Mouse (Mus musculus) embryonic facial prominence, embryonic 14.5 days (tissue): Measurements from ENCODE around the gene Shc1. TPM values are rescaled to one million over a fixed set of nuclear protein-coding genes. Genes with fewer than 3 reads are reported as not detected.

Source experiments
- ATAC-seq: fragments of 200-750 bp; cut with Nextera tagmentation; 2 replicates; pipeline ENCODE4 v1.8.0; 2017; ENCODE audit warnings: low read depth, moderate number of reproducible peaks, moderate TSS enrichment
- DNase-seq: peaks from one replicate; pipeline ENCODE4 v3.0.0-alpha.2; 2015; ENCODE audit warnings: low spot score
- H3K27ac ChIP-seq: fragments of 300-500 bp; sonication (generic); replicated peaks from 2 replicates; pipeline ENCODE4 v1.5.1; 2014; ENCODE audit warnings: low read depth, mild to moderate bottlenecking, low read length, moderate library complexity
- H3K27me3 ChIP-seq: fragments of 300-500 bp; sonication (generic); replicated peaks from 2 replicates; pipeline ENCODE4 v1.6.1; 2014; ENCODE audit warnings: low read length; ENCODE audit not compliant: control insufficient read depth, insufficient read depth
- H3K36me3 ChIP-seq: fragments of 300-500 bp; sonication (generic); 2 replicates; pipeline ENCODE4 v1.6.1; 2014; ENCODE audit warnings: low read length, mixed read lengths; ENCODE audit not compliant: control insufficient read depth, insufficient read depth
- H3K4me1 ChIP-seq: fragments of 300-500 bp; sonication (generic); 2 replicates; pipeline ENCODE4 v1.6.1; 2014; ENCODE audit warnings: antibody characterized with exemption, low read length; ENCODE audit not compliant: control insufficient read depth, insufficient read depth
- H3K4me2 ChIP-seq: fragments of 300-500 bp; sonication (generic); 2 replicates; pipeline ENCODE4 v1.6.1; 2014; ENCODE audit warnings: low read depth, mild to moderate bottlenecking, low read length, moderate library complexity, mixed read lengths
- H3K4me3 ChIP-seq: fragments of 300-500 bp; sonication (generic); 2 replicates; pipeline ENCODE4 v1.5.1; 2014; ENCODE audit warnings: low read depth, mild to moderate bottlenecking, low read length
- H3K9ac ChIP-seq: fragments of 300-500 bp; sonication (generic); 2 replicates; pipeline ENCODE4 v1.6.1; 2014; ENCODE audit warnings: low read depth, mild to moderate bottlenecking, low read length, moderate library complexity, mixed read lengths
- H3K9me3 ChIP-seq: fragments of 300-500 bp; sonication (generic); 2 replicates; pipeline ENCODE4 v1.6.1; 2016; ENCODE audit warnings: low read length; ENCODE audit not compliant: control insufficient read depth
- WGBS: fragments of 180-500 bp; shearing (Covaris S2); extraction: QIAGEN DNeasy Blood & Tissue Kit; methylation state at CpG from one replicate; pipeline ENCODE4 v1.1.7; 2014; 5-methylcytosine and 5-hydroxymethylcytosine counted together
- polyA plus RNA-seq: library from polyadenylated mRNA; unstranded; fragments of >200 nt; fragmentation: Nextera tagmentation; extraction: Ambion mirVana; gene quantifications from 2 replicates; pipeline ENCODE4 v1.2.1, GENCODE M21; 2014

Gene Shc1
- polyA plus RNA-seq, 1 experiment from 2014 or later, result 75.2 TPM

DNA sequence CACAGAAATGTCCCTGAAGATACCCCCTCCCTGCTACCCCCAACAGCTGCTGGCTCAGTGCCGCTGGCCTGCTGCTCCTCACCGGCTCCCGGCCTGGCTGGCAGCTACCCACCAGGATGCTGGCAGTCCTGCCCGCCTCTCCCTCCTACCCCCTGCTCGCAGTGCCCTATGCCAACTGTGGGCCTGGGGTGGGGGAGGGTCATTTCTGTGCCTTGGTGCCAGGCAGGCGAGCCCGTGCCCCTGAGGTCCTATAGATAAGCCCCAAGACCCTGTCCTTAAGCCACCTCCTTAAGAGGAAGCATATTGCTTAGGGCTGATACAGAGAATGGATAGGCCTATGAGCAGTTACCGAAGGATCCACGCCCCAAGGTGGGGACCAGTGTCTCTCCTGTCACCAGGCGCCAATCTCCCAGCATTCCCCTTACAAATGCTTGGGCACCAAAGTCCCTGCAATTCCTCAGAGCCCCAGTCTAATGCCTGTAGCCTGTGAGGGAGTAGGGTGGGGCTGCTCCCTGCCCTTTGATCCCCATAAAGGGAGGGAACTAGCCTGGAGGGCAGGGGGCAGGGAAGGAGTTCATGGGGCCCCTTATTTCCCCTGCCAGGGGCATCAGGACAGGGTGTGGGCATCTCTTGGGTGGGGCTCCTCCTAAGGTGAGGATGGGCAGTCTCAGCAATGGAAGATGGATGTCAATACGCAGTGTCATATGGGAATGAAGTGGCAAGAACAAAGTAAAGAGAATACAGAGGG, 29.9 kb upstream of the Shc1 start:
- ATAC-seq (no peak), DNase-seq (no peak)
- Histone ChIP-seq H3K9ac (no peak overlapping the region), H3K9me3 (no peaks in the 10 kb centered on the region), H3K4me3 (no peak overlapping the region), H3K27me3 (peaks cover 14% of the 10 kb centered on the region), H3K27ac (no peak overlapping the region), H3K36me3 (no peaks in the 10 kb centered on the region), H3K4me1 (peaks cover 33% of the 10 kb centered on the region), H3K4me2 (no peak overlapping the region; the same call in 1 of the 2 replicates)
- 80% methylated on average over 11 of the region's 11 CpGs for WGBS

- Histone ChIP-seq H3K4me3 (no peak overlapping the region), H3K4me1 (peaks cover 33% of the 10 kb centered on the region)
- WGBS, result 50% methylated on average over 5 of the region's 6 CpGs
These were observed 29.1 kb upstream of the Shc1 start for GRCm38 (mm10) chr3:89388901-89389740.

DNA sequence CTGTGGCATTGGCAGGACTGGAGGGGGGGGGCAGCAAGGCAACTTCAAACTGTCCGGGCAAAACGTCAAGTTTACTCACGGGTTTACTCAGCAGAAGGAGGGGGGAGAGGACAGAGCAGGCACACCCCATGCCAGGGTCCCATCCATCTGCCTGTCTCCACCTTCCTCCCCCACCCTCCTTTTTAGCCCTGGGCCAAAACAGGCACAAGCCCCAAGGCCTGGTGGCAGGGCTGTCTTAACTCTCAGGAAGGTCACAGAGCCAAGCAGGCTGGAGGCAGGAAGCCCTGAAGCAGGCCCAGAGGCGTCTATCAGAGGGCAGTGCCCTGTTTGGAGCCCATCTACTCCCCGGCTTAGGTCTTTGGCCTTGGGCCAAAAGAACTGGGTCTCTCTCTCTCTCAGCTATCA, 28.1 kb upstream of the Shc1 start:
- no peaks in the 10 kb centered on the region for H3K36me3 ChIP-seq
- H3K9ac ChIP-seq, result no peak overlapping the region
- H3K27me3 ChIP-seq, result peaks cover 14% of the 10 kb centered on the region
- peak overlapping the region; percentile 91 for H3K4me2 ChIP-seq
- peaks cover 39% of the 10 kb centered on the region for H3K4me1 ChIP-seq
- ATAC-seq (no peak), DNase-seq (no peak)
- H3K27ac ChIP-seq, result no peak overlapping the region
- H3K4me3 ChIP-seq, result no peak overlapping the region
- no peaks in the 10 kb centered on the region for H3K9me3 ChIP-seq
- WGBS, result 39% methylated on average over 3 of the region's 5 CpGs

More at GRCm38 (mm10) chr3:89388901-89389740, 29.1 kb upstream of the Shc1 start:
- Histone ChIP-seq H3K27me3 (peaks cover 14% of the 10 kb centered on the region), H3K9me3 (no peaks in the 10 kb centered on the region), H3K4me2 (no peak overlapping the region), H3K36me3 (no peaks in the 10 kb centered on the region), H3K9ac (no peak overlapping the region), H3K27ac (no peak overlapping the region)
- peak; percentile 71 for DNase-seq
- no peak for ATAC-seq

- no peak; the same call in 1 of the 2 replicates for ATAC-seq
- H3K36me3 ChIP-seq, result no peaks in the 10 kb centered on the region
- peak overlapping the region; percentile 66; the same call in 1 of the 2 replicates for H3K27ac ChIP-seq
- peak overlapping the region; percentile 66 for H3K9ac ChIP-seq
- H3K4me2 ChIP-seq, result peak overlapping the region; percentile 91
- WGBS, result 14% methylated on average over 19 of the region's 19 CpGs
- peaks cover 41% of the 10 kb centered on the region for H3K4me1 ChIP-seq
- no peak for DNase-seq
- peaks cover 14% of the 10 kb centered on the region for H3K27me3 ChIP-seq
- no peaks in the 10 kb centered on the region for H3K9me3 ChIP-seq
- peak overlapping the region; percentile 49 for H3K4me3 ChIP-seq
These were observed 27.3 kb upstream of the Shc1 start for GRCm38 (mm10) chr3:89390699-89391662.

DNA sequence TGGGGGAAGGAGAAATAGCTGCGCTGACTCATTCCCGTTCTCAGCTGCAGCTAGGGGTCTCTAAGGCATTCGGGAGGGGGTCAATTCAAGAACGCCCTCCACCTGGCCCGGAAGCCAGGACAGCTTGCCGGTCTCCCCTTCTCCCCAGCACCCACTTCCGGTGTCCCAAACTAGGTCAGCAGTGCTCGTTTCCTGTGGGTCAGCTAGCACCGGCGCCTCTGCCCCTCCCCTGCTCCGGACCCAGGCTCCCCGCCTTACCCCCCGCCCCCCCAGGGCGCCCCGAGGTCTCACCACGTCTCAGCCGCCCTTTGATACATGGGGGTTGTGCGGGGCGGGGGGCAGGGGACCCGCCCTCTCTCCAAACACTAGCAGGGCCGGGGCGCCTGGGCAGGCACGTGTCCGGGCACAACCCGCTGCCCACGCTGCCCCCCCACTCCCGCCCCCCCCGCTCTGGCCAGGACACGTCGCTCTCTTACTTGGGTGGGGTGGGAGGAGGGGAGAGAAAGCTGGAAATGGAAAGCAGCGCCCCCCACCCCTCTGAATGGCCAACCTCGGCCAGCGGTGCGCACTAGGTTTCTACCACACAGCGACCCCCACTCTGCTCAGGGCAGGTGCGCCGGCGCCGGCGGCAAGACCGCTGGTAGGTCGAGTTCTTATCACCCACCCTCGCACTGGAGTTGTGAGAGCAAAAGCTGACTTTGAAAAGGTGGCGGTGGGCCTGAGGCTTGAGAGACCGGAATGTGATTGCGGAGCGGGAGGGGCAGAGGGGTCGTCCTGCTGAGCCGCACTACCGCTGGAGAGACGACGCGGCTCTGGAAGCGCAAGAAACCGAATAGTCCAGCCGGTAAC, 26.4 kb upstream of the Shc1 start:
- H3K9ac ChIP-seq, result peak overlapping the region; percentile 66
- H3K27me3 ChIP-seq, result peaks cover 14% of the 10 kb centered on the region
- H3K9me3 ChIP-seq, result no peaks in the 10 kb centered on the region
- peaks cover 40% of the 10 kb centered on the region for H3K4me1 ChIP-seq
- H3K36me3 ChIP-seq, result no peaks in the 10 kb centered on the region
- H3K4me3 ChIP-seq, result peak overlapping the region; percentile 49
- ATAC-seq (no peak), DNase-seq (peak; percentile 57)
- 0% methylated on average over 37 of the region's 56 CpGs for WGBS
- peak overlapping the region; percentile 66 for H3K27ac ChIP-seq
- peak overlapping the region; percentile 91 for H3K4me2 ChIP-seq

DNA sequence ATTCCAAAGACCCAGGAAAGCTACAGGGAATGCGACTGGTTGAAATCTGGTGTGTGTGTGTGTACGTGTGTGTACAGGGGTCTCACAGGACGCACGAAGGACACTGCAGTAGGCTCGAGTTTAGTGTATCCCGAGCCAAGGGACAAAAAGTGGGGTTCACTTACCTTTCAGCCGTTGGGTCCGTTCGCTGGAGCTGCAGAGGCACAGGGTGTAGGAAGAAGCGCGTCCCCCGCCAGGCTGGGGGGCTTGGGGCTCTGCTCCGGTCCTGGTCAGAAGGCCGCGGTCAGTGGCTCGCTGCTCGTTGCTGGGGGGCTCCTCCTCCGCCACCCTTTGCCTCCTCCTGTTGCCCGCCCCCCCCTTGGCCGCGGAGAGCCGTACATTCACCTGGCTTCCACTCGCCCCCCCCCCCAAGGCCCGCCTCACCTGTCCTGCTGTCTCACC, 25.4 kb upstream of the Shc1 start:
- peak overlapping the region; percentile 91 for H3K4me2 ChIP-seq
- ATAC-seq, result no peak
- H3K36me3 ChIP-seq, result no peaks in the 10 kb centered on the region
- H3K27me3 ChIP-seq, result peaks cover 14% of the 10 kb centered on the region
- no peak for DNase-seq
- peak overlapping the region; percentile 66 for H3K27ac ChIP-seq
- under 1% methylated on average over 13 of the region's 24 CpGs for WGBS
- H3K4me3 ChIP-seq, result peak overlapping the region; percentile 49
- H3K9me3 ChIP-seq, result no peaks in the 10 kb centered on the region
- peak overlapping the region; percentile 66 for H3K9ac ChIP-seq
- H3K4me1 ChIP-seq, result peaks cover 36% of the 10 kb centered on the region

GRCm38 (mm10) chr3:89393605-89394004, 24.6 kb upstream of the Shc1 start:
- peak; percentile 94 for ATAC-seq
- DNase-seq, result peak; percentile 98
- Histone ChIP-seq H3K27me3 (peaks cover 14% of the 10 kb centered on the region), H3K36me3 (no peaks in the 10 kb centered on the region), H3K4me3 (peak overlapping the region; percentile 49), H3K4me1 (peaks cover 36% of the 10 kb centered on the region), H3K4me2 (peak overlapping the region; percentile 91), H3K9me3 (no peaks in the 10 kb centered on the region), H3K9ac (peak overlapping the region; percentile 64), H3K27ac (peak overlapping the region; percentile 78)
- under 1% methylated on average over 15 of the region's 15 CpGs for WGBS
